Mouse (Mus musculus) cerebellum, postnatal 4 days (tissue): Measurements from ENCODE around the gene Cdh13.

Source experiments
- DNase-seq, 2 experiments: peaks; one replicate each; pipeline ENCODE4 v3.0.0; 2022; ENCODE audit warnings: low spot score in 2 of 2, mixed read lengths in 1 of 2

Gene Cdh13

DNA sequence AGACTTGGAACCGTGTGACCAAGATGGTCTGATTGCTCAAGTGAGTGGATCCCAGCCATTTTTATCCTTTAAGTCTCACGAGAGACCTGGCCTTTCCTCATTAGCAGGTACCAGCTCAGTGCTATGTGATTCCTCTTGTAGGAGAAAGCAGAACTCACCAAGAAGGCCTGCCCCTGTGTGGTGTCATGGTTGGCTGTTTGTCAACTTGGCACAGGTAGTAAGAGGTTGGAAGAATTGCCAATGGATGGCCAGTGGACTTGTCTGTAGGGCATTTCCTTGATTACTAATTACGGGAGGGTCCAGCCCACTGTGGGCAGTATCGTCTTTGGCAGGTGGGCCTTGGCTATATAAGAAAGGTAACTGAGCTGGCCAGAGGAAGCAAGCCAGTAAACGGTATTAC, 281.7 kb downstream of the Cdh13 start:
- no peak for DNase-seq

DNA sequence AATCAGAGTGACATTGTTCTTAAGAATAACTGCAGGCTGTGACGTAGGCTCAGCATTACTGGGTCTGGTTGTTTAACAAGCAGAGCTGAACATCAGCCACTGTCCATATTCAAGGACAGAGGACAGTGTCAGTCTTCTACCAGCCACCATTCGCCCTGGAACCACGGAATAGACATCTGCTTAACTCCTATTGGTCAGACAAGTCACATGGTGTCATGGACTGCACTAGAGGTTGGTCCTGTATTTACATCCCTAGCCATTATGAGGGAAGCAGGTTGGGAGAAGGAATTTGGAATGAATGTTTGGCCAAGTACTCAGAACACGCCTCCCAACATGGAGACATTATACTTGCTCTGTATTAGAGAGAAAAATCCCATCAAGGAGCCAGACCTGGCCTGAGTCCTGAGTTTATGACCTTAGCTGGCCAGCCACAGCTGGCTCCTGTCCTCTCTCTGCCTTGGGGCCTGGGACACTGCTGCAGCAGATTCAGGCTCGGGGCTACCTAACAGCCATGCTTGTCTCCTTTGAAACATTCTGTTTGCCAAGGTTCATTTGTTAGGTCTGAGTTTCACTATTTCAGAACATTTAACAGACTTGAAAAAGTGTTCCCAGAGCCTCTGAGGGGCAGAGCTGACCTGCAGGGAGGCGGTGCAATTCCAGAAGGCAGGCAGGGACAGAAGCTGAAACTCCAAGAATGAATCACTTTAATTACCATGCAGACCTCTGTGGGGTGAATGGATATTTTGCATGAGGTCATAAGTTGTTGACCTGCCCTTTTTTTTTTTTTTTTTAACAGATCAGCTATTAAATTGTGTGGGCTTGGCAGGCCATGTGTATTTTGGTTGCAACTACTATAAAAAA, 282.6 kb downstream of the Cdh13 start:
- DNase-seq, result no peak

DNA sequence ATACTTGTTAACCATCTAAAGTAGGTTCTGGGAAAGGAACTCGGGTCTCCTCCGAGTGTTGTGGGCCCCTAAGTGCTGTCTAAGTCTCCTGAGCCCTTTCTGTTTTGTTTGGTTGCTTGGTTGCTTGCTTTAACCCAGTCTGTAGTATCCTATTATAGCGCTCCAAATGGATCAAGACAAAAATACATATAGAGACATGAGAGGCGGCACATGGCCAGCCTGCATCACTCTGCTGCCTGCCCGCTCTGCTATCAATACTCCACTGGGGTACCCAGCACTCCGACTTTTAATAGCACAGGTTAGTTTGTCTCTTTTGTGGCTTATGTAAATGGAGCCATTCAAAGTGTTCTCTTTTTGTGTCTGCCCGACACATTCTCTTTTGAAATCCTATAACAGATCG, 285.8 kb downstream of the Cdh13 start:
- no peak for DNase-seq

DNA sequence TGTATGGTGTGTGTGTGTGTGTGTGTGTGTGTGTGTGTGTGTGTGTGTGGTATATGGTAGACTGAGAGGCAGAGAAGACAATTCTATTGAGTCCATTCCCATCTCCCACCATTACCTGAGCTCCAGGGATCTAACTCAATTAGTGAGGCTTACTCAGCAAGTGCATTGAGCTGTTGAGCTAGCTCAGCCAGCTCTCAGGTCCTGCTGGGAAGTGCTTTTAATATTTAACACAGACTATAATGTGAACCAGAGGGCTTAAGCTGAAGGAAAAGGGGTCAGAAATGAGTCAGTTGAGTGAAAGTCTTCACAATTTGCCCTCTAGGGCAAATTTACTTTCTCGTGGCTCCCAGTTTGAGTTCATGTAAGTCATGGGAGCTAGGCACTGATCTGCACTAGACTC, 297.7 kb downstream of the Cdh13 start:
- DNase-seq, result no peak

DNA sequence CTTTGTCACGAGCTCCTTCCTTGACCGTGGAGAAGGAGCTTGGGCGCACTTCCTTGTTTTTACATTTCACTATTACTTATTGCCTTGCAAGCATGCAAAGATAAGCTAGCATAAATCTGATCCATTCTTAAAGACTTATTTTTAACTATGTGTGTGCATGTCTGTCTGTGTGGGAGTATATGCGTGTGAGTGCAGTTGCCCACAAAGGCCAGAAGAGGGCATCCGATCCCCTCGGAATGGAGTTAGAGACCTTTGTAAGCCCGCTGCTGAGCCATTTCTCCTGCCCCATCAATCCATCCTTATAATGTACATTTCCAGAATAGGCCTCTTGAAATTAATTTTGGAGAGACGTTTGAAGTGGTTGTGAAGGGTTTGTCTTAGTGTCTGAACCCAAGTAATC, 298.7 kb downstream of the Cdh13 start:
- no peak for DNase-seq

DNA sequence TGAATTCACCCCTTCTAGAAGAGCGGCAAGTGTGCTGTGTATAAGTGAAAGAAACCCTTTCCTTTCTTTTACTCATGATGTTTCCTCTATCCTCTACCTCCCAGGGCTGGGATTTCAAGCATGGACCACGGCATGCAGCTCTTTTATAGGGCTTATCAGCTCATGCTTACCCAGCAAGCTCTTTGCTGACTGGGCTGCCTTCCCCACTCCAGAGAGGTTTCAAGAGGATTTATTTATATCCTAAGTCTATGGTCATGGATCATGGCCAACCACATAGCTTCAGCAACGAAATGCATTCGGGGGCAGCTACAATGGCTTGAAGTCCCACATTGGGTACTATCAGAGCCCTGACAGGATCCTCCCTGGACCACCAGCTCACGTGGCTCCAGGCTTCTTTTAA, 304.4 kb downstream of the Cdh13 start:
- DNase-seq, result no peak

DNA sequence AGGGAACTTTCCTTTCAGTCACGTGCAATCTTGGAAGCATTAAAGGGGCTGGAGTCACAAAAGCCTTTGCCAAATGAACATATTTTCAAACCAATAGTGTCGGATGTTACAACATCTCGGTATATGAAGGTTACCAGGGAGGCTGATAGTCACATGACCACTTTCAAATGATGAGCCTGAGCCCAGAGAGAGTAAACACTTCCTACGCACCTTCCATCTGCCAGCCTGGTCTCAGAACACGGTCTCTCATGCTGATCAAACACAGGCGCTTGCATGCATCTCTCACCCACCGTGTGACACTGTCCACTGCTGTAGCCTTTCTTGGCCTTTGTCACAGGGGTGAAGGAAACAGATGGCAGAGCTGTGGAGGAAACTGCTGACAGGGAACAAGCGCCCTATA, 313.3 kb downstream of the Cdh13 start:
- no peak for DNase-seq

DNA sequence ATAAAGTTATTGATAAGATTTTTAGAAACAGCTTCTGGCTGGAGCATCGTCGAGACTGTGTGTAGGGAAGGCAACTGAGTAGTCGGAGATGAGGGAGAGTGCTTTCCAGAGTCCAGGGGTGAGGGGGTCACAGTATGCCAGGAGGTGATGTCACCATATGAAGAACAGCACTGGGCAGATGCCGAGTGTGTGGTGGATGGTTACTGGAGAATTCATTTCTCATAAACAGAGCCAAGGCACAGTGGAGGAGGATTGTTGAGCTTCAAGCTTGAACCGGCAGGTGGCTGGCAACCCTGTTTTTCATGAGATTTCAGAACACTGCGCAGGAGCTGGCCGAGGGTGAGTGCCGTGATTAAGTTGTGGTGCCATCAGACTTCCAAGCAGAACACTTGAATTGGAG, 317.8 kb downstream of the Cdh13 start:
- DNase-seq, result peak in 1 of 2 experiments; percentile 16

DNA sequence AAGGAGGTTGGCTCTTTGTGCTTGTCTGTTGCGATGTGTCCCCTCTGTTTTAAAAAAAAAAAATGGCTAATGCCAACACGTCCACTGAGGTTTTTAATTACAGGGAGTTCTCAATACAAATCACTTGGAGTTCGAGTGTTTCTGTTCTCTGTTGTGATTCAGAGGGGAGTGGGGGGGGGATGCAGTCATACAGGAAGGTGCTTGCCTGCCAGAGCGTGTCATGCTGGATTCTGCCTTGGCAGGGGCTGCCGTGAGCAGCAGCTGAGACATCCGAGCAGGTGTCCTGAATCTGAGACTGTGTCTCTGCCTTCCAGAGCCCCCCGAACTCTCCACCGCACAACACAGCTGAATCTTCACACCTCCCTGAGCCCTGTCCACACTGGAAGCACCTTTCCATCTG, 318.5 kb downstream of the Cdh13 start:
- DNase-seq, result peak in 1 of 2 experiments; percentile 18

DNA sequence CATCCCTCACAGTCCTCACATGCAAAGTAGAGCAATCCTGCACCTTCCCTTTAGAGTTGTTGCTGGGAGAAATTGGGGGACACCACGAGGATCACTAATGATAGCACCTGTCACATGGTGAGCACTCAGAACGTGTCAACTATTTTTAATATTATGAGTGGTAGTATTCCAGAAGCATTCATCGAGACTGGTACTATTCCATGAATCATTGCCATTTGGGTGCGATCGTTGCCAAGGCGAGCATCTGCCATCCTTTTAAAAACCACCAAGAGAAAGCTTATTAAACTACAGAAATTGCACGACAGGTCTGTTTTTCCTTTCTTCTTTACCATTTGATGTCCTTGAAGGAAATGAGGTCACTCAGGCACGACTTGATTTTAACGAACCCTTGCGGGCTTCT, 328.0 kb downstream of the Cdh13 start:
- DNase-seq, result no peak

DNA sequence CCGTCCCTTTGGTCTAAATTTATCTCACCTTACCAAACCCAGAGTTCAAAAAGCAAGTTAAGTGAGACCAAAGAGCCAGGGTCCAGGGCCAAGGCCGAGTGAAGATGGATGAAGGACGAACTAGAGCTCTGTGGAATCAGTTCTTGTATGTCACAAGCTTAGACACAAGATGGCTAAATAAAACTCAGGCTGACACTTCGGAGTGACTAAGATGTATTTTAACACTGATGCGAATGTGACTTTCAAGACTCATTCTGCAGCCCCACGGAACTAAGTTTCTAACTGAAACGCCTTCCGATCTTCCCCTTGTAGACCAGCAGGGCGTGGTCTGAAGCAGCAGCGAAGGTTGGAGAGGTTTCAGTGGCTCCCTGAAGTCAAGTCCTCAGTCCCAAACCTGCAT, 334.7 kb downstream of the Cdh13 start:
- DNase-seq, result no peak

DNA sequence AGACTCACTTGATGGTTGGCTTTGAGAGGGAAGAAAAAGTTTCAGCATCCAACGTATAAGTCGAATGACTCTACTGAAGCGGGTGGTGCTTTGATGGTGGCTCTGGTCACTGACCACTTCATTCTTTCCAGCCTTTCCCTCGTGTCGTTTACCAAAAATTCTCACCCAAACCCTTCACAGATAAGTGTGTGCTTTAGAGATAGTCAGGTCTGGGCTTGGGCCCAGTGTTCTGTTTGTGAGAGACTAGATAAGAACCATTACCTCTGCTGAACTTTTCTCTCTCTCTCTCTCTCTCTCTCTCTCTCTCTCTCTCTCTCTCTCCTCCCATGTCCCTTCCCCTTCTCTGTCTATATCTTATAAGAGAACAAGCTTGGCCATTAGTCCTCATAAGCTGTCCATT, 342.9 kb downstream of the Cdh13 start:
- DNase-seq, result no peak

DNA sequence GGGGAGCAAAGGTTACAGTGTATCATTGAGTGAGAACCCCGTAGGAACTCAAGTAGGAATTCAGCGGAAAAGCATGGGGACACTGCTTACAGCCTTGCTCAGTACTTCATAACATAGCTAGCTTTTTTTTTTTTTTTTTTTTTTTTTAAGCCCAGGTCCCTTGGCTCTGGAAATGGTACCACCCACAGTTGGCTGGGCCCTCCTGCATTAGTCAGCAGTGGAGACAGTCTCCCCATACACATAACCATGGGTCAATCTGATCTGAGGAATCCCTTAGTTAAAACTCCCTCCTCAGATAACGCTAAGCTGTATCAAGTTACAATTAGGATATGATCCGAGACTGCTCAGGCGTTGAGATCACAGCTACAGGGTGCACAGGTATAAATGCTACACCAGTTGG, 344.2 kb downstream of the Cdh13 start:
- DNase-seq, result no peak

DNA sequence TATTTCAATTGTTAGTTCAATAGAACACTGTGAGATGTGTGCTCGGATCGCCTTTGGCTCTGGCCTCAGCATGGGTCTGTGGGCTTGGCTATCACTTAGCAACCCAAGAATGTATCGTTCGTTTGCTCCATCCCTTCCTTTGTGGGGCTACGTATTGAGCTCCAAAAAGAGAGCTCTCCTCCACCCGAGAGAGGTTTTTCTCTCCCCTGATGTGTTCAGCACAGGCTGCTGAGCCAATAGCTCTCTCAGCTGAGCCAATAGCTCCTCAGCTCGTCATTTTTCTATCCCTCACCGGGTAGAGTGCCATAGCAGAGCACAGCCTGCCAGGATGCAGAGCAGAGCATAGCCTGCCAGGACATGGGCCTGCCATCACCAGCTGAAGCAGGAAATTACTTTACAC, 345.2 kb downstream of the Cdh13 start:
- DNase-seq, result no peak

DNA sequence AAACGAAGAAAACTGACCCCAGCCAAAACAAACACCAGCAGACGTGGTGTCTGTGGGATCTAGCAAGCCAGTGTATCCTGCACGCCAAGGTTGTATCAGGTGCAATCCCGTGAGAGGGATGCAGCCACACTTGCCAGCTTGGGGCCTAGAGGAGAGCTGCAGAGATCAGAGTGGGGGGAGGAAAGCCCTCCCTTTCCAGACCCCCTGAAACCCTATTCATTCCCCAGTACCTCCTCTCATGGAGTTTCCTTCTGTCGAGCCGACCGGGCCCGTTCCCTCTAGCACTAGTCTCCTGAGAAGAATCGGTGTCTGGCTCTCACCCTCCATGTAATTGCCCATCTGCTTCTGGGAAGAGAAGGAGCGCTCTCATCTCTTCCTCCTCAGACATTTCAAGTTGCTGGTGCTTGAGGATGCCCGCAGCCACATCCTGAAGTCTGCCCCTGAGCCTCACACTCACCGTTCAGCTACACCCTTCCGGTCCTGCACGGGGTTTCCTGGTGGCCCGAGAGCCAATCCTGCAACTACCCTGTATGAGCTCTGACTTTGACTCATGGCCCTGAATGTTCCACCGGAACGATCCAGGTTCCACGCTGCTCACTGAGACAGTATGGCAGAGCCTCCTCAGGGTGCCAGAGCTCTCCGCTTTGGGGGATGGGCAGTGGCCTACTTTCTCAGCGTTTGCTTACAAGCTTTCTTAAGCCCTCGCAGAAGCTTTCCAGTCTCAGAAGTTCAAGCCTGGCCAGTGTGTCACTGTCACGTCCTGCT, 351.9 kb downstream of the Cdh13 start:
- DNase-seq, result peak in 1 of 2 experiments; percentile 9

DNA sequence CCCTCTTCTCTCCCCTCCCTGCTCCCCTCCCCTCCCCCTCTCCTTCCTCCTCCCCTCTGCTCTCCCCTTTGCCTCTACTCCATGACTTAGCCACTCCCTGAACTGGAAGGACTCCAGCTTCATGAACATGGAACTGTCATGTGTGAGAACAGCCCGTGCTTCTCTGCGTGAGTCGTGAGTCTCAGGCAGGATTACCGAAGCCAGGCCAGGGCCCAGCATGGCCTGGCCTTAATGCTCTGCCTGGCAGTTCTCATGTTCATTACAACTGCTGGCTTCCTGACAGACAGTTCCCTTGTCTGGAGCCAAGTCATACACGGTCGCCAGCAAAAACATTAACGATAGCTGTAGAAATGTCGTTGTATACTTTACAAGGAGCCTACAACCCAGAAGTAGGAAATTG, 356.1 kb downstream of the Cdh13 start:
- DNase-seq, result peak in 1 of 2 experiments; percentile 63

DNA sequence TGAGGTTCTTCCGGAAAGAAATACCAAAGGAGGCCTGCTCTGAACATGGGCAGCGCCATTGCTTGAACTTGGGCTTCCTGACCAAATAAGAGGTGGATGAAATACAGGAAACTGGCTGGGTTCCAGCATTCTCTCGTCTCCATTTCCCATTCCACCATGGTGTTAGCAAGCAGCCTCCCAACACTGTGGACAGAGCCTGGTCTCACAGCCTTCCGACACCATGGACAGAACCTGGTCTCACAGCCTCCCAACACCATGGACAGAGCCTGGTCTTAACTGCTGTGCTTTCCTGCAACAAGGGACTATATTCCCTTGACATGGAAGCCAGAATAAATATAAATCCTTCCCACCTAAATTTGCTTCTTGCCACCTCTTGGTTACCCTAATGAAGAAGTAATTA, 358.3 kb downstream of the Cdh13 start:
- no peak for DNase-seq

DNA sequence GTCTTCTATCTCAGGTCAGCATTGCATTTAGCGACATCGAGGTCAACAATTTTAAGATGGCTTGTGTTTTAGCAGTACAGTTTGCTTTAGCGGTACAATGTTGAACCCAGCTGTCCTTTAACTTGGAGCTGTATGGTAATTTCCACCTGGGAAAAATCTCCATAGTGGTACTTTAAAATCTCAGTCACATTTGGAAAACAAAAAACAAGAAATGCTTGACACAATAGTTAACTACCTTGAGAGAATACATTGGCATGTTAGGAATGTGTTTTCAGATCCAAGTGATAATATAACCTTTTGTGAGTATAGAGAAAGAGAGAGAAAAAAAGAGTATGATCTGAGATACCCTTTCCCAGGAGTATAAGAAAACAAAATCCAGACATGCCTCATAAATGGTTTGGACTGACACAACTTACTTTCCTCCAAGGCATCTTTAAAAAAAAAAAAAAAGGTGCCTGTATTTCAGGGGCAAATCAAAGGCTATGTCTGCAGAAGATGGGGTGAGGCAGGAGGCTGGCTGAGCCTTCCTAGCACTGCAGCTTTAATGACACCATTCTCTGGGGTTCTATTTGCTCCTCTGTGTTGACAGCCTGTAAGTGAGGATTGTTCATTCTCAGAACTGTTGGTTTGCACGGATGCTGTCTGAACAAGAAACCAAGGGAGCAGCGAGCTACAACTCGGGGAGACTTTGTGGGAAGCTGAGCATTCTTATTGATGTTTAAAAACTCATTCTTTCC, 365.4 kb downstream of the Cdh13 start:
- no peak for DNase-seq

DNA sequence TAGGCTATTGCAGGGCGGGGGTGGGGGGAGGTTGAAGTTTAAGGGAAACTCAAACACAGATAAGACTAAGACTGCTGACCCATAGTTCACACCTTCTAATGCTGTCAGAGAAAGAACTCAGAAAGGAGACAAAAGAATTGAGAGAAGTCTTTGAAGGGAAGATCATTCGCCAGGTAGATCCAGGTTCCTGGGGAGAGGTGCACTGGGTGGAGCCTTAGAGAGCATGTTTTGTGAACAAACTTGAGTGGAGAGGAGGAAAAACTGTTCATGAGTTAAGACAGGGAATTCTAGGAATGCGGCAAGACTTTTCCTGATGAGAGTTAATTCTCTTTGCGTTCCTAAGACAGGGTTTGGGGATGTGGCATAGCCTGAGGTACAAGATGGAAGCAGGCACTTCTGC, 366.4 kb downstream of the Cdh13 start:
- no peak for DNase-seq

DNA sequence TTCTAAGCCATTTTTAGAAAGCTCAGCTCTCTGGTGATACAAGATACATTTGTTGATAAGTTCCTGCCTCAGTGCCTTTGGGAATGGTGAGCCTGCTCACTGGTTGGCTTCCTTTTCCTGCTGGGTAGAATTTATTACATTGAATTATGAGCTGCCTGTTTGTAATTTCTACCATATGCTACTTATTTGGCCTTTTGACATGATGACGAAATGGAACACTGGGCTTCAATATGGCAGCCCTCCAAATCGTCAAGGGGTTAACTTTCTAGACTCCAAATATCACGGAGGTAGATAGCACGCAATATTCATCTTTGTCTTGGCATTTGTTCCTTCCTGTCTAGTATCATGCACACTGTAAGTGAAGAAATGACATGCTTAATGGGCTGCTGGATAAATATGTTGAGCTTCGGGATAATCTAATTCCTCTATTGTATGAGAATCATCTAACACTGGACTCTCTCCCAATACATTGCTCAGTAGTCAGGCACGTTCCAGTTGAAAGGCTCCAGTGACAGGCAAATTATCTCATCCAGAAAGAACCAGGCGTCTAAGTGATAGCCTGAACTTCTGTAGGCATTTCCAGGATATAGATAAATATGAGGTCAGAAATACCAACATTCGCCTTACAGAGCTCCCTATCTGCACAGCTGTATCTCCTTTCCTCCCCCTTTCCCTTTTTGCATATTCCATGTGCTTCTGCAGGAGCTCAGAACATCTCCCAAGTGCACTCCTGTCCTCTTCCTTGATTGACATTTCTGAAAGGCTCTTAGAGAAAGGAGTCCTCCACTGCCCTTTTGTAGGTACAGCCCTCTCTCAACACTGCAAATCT, 378.7 kb downstream of the Cdh13 start:
- DNase-seq, result no peak

DNA sequence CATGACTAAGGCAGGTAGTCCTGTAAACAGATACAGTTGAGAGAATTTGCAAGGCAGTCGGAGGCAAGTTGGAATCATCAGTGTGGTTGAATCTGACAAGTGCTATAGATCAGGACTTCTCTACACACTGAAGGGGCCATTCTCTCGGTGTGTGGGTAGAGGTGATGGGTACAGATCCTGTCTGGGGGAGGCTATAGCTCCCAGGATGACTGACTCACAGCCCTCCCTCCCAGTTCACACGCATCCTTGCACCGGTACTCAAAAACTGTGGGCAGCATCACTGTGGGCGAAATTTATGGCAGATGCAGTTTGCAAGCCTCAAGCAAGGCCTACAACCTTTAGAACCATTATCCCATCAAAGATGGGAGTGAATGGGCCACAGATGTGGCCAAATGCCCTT, 381.5 kb downstream of the Cdh13 start:
- DNase-seq, result no peak

DNA sequence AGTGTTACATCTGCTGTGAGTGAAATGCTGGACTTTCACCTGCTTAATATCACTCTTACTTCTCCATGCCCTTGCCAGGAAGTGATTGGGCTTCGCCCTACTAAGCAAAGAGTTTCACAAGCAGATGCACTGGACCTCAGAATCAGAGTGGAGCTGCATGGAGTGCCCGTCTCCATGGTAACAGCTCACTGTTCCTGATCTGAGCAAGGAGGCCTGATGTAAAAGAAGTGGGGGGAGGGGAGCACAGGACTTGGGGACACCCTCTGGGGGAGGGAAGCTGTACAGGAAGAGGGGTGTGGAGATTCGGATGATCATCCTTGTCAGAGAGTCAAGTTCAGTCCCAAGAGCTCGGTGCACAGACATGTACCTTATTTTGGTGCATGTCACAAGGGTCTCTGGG, 384.2 kb downstream of the Cdh13 start:
- DNase-seq, result no peak
